Mouse (Mus musculus): ENCODE results near the gene Slc22a16. TPM values are rescaled to one million over a fixed set of nuclear protein-coding genes. Genes with fewer than 3 reads are reported as not detected.
A peak's percentile ranks its signal among the peaks of the same experiment; 100 is the strongest.

Gene Slc22a16
- total RNA-seq, 1 experiment: not detected

- no peak for TF ChIP-seq CHD2 (IDR thresholded peaks at IDR 0.05; ENCODE audit: low read depth, low read length)
- no peak for TF ChIP-seq MAFK (IDR thresholded peaks at IDR 0.05; ENCODE audit: insufficient read depth, low read depth, low read length)
- no peak for TF ChIP-seq ZC3H11A (IDR thresholded peaks at IDR 0.05; ENCODE audit: borderline replicate concordance, low read depth, low read length)
- no peak for TF ChIP-seq ZNF384 (IDR thresholded peaks at IDR 0.05; ENCODE audit: low read depth, low read length)
- TF ChIP-seq HCFC1 (IDR thresholded peaks at IDR 0.05; ENCODE audit: borderline replicate concordance, insufficient read depth, low read length): no peak
- no peak for DNase-seq (ENCODE audit: low read depth, low spot score)
- Histone ChIP-seq H3K9ac (ENCODE audit: insufficient read depth, low read depth, low read length, poor library complexity, severe bottlenecking) (no peak overlapping the region), H3K9me3 (ENCODE audit: control insufficient read depth, insufficient read depth, low read depth, low read length) (no peaks in the 10 kb centered on the region), H3K27ac (ENCODE audit: insufficient read depth, low read depth, low read length, poor library complexity, severe bottlenecking) (no peak overlapping the region), H3K4me3 (ENCODE audit: insufficient read depth in 1 of 2, low read depth in 1 of 2, low read length in 2 of 2, poor library complexity in 1 of 2, severe bottlenecking in 1 of 2) (no peak overlapping the region), H3K4me1 (ENCODE audit: control insufficient read depth in 2 of 2, insufficient read depth in 2 of 2, low read length in 2 of 2, poor library complexity in 1 of 2) (no peaks in the 10 kb centered on the region), H3K36me3 (ENCODE audit: control insufficient read depth, insufficient read depth, low read length, poor library complexity, severe bottlenecking) (no peaks in the 10 kb centered on the region)
- in situ Hi-C loops (cut with MboI; ENCODE audit: low sequenced_read_pairs in 2 of 2, unreplicated experiment in 2 of 2): no loop called here
Measured at GRCm38 (mm10) chr10:40619760-40620159, 49.6 kb downstream of the Slc22a16 start.

GRCm38 (mm10) chr10:40629140-40629539 is 59.0 kb downstream of the Slc22a16 start:
- Histone ChIP-seq H3K4me1 (ENCODE audit: control insufficient read depth in 2 of 2, insufficient read depth in 2 of 2, low read length in 2 of 2, poor library complexity in 1 of 2) (no peaks in the 10 kb centered on the region), H3K27ac (ENCODE audit: insufficient read depth, low read depth, low read length, poor library complexity, severe bottlenecking) (no peak overlapping the region), H3K36me3 (ENCODE audit: control insufficient read depth, insufficient read depth, low read length, poor library complexity, severe bottlenecking) (no peaks in the 10 kb centered on the region), H3K9me3 (ENCODE audit: control insufficient read depth, insufficient read depth, low read depth, low read length) (no peaks in the 10 kb centered on the region), H3K4me3 (ENCODE audit: insufficient read depth in 1 of 2, low read depth in 1 of 2, low read length in 2 of 2, poor library complexity in 1 of 2, severe bottlenecking in 1 of 2) (no peak overlapping the region), H3K9ac (ENCODE audit: insufficient read depth, low read depth, low read length, poor library complexity, severe bottlenecking) (no peak overlapping the region)
- TF ChIP-seq ZC3H11A (IDR thresholded peaks at IDR 0.05; ENCODE audit: borderline replicate concordance, low read depth, low read length): 0 out of 2 replicates have a peak, but pooled peaks have one; percentile 4
- no peak for TF ChIP-seq ZNF384 (IDR thresholded peaks at IDR 0.05; ENCODE audit: low read depth, low read length)
- DNase-seq (ENCODE audit: low read depth, low spot score): no peak
- in situ Hi-C loops (cut with MboI; ENCODE audit: low sequenced_read_pairs in 2 of 2, unreplicated experiment in 2 of 2): no loop called here

- no peak within 1 kb of the TSS for H3K4me3 ChIP-seq (ENCODE audit: insufficient read depth in 1 of 2, low read depth in 1 of 2, low read length in 2 of 2, poor library complexity in 1 of 2, severe bottlenecking in 1 of 2)
- no peaks in the 10 kb centered on the region for H3K4me1 ChIP-seq (ENCODE audit: control insufficient read depth in 2 of 2, insufficient read depth in 2 of 2, low read length in 2 of 2, poor library complexity in 1 of 2)
- in situ Hi-C loops (cut with MboI; ENCODE audit: low sequenced_read_pairs in 2 of 2, unreplicated experiment in 2 of 2): no loop called here
- no peaks in the 10 kb centered on the region for H3K9me3 ChIP-seq (ENCODE audit: control insufficient read depth, insufficient read depth, low read depth, low read length)
- TF ChIP-seq ZC3H11A (IDR thresholded peaks at IDR 0.05; ENCODE audit: borderline replicate concordance, low read depth, low read length) (no peak), HCFC1 (IDR thresholded peaks at IDR 0.05; ENCODE audit: borderline replicate concordance, insufficient read depth, low read length) (no peak)
- no peak within 1 kb of the TSS for H3K27ac ChIP-seq (ENCODE audit: insufficient read depth, low read depth, low read length, poor library complexity, severe bottlenecking)
- DNase-seq (ENCODE audit: low read depth, low spot score): no peak
- no peaks in the 10 kb centered on the region for H3K36me3 ChIP-seq (ENCODE audit: control insufficient read depth, insufficient read depth, low read length, poor library complexity, severe bottlenecking)
- no peak within 1 kb of the TSS for H3K9ac ChIP-seq (ENCODE audit: insufficient read depth, low read depth, low read length, poor library complexity, severe bottlenecking)
Measured at GRCm38 (mm10) chr10:40629656-40630311, 59.6 kb downstream of the Slc22a16 start, which contains the start of gene Ddo. Ddo (plus strand) TSS chr10:40630011.

GRCm38 (mm10) chr10:40630457-40630856 is 60.3 kb downstream of the Slc22a16 start:
- TF ChIP-seq ZNF384 (IDR thresholded peaks at IDR 0.05; ENCODE audit: low read depth, low read length) (no peak), MAFK (IDR thresholded peaks at IDR 0.05; ENCODE audit: insufficient read depth, low read depth, low read length) (no peak), ZC3H11A (IDR thresholded peaks at IDR 0.05; ENCODE audit: borderline replicate concordance, low read depth, low read length) (no peak), CHD2 (IDR thresholded peaks at IDR 0.05; ENCODE audit: low read depth, low read length) (no peak), HCFC1 (IDR thresholded peaks at IDR 0.05; ENCODE audit: borderline replicate concordance, insufficient read depth, low read length) (no peak)
- H3K27ac ChIP-seq (ENCODE audit: insufficient read depth, low read depth, low read length, poor library complexity, severe bottlenecking): no peak overlapping the region
- H3K4me3 ChIP-seq (ENCODE audit: insufficient read depth in 1 of 2, low read depth in 1 of 2, low read length in 2 of 2, poor library complexity in 1 of 2, severe bottlenecking in 1 of 2): no peak overlapping the region
- no peaks in the 10 kb centered on the region for H3K9me3 ChIP-seq (ENCODE audit: control insufficient read depth, insufficient read depth, low read depth, low read length)
- in situ Hi-C loops (cut with MboI; ENCODE audit: low sequenced_read_pairs in 2 of 2, unreplicated experiment in 2 of 2): no loop called here
- no peaks in the 10 kb centered on the region for H3K4me1 ChIP-seq (ENCODE audit: control insufficient read depth in 2 of 2, insufficient read depth in 2 of 2, low read length in 2 of 2, poor library complexity in 1 of 2)
- no peak for DNase-seq (ENCODE audit: low read depth, low spot score)
- H3K9ac ChIP-seq (ENCODE audit: insufficient read depth, low read depth, low read length, poor library complexity, severe bottlenecking): no peak overlapping the region
- no peaks in the 10 kb centered on the region for H3K36me3 ChIP-seq (ENCODE audit: control insufficient read depth, insufficient read depth, low read length, poor library complexity, severe bottlenecking)

- in situ Hi-C loops (cut with MboI; ENCODE audit: low sequenced_read_pairs in 2 of 2, unreplicated experiment in 2 of 2): no loop called here
- H3K4me3 ChIP-seq (ENCODE audit: insufficient read depth in 1 of 2, low read depth in 1 of 2, low read length in 2 of 2, poor library complexity in 1 of 2, severe bottlenecking in 1 of 2): no peak overlapping the region
- H3K36me3 ChIP-seq (ENCODE audit: control insufficient read depth, insufficient read depth, low read length, poor library complexity, severe bottlenecking): no peaks in the 10 kb centered on the region
- no peaks in the 10 kb centered on the region for H3K4me1 ChIP-seq (ENCODE audit: control insufficient read depth in 2 of 2, insufficient read depth in 2 of 2, low read length in 2 of 2, poor library complexity in 1 of 2)
- H3K27ac ChIP-seq (ENCODE audit: insufficient read depth, low read depth, low read length, poor library complexity, severe bottlenecking): no peak overlapping the region
- H3K9ac ChIP-seq (ENCODE audit: insufficient read depth, low read depth, low read length, poor library complexity, severe bottlenecking): no peak overlapping the region
- DNase-seq (ENCODE audit: low read depth, low spot score): no peak
- no peak for TF ChIP-seq ZC3H11A (IDR thresholded peaks at IDR 0.05; ENCODE audit: borderline replicate concordance, low read depth, low read length)
- no peak for TF ChIP-seq ZNF384 (IDR thresholded peaks at IDR 0.05; ENCODE audit: low read depth, low read length)
- TF ChIP-seq CHD2 (IDR thresholded peaks at IDR 0.05; ENCODE audit: low read depth, low read length): no peak
- TF ChIP-seq MAFK (IDR thresholded peaks at IDR 0.05; ENCODE audit: insufficient read depth, low read depth, low read length): no peak
- TF ChIP-seq HCFC1 (IDR thresholded peaks at IDR 0.05; ENCODE audit: borderline replicate concordance, insufficient read depth, low read length): no peak
- no peaks in the 10 kb centered on the region for H3K9me3 ChIP-seq (ENCODE audit: control insufficient read depth, insufficient read depth, low read depth, low read length)
Measured at GRCm38 (mm10) chr10:40630961-40631360, 60.8 kb downstream of the Slc22a16 start.

All from ES-E14 (cell line).